Mouse (Mus musculus) E14TG2a.4 (cell line): ENCODE results near the gene Cytip.

Experiments used
- H3K27me3 ChIP-seq: 2 replicates; pipeline ENCODE4 v1.6.1; 2014; ENCODE audit warnings: low read length, control low read depth; ENCODE audit not compliant: insufficient read depth
- H3K36me3 ChIP-seq: 2 replicates; pipeline ENCODE4 v1.6.1; 2014; ENCODE audit warnings: low read length, control low read depth; ENCODE audit not compliant: insufficient read depth
- H3K4me1 ChIP-seq: replicated peaks from 2 replicates; pipeline ENCODE4 v1.6.1; 2014; ENCODE audit warnings: low read depth, low read length, control low read depth
- H3K4me3 ChIP-seq: replicated peaks from 2 replicates; pipeline ENCODE4 v1.5.1; 2014; ENCODE audit warnings: mild to moderate bottlenecking, low read length
- H3K9me3 ChIP-seq: 2 replicates; pipeline ENCODE4 v1.6.1; 2014; ENCODE audit warnings: low read length, control low read depth
- CTCF ChIP-seq: conservative IDR thresholded peaks from 2 replicates; pipeline ENCODE4 v1.5.1; 2014; ENCODE audit warnings: low read length
- NANOG ChIP-seq: IDR thresholded peaks from 2 replicates; pipeline ENCODE4 v1.6.1; 2014; ENCODE audit warnings: borderline replicate concordance, low read length, mixed read lengths
- POU5F1 ChIP-seq: IDR thresholded peaks from 2 replicates; pipeline ENCODE4 v1.6.1; 2014; ENCODE audit warnings: low read length, borderline replicate concordance

Gene Cytip

GRCm38 (mm10) chr2:58107046-58107445, 88.3 kb downstream of the Cytip start:
- no peaks in the 10 kb centered on the region for H3K9me3 ChIP-seq
- H3K4me1 ChIP-seq, result no peaks in the 10 kb centered on the region
- H3K27me3 ChIP-seq, result no peaks in the 10 kb centered on the region
- TF ChIP-seq NANOG, result no peak
- H3K36me3 ChIP-seq, result no peaks in the 10 kb centered on the region
- H3K4me3 ChIP-seq, result no peak overlapping the region

GRCm38 (mm10) chr2:58094818-58095217, 100.5 kb downstream of the Cytip start:
- no peak for TF ChIP-seq CTCF
- no peak for TF ChIP-seq POU5F1
- TF ChIP-seq NANOG, result no peak
- Histone ChIP-seq H3K4me1 (no peaks in the 10 kb centered on the region), H3K9me3 (no peaks in the 10 kb centered on the region), H3K4me3 (no peak overlapping the region), H3K27me3 (no peaks in the 10 kb centered on the region), H3K36me3 (no peaks in the 10 kb centered on the region)

- TF ChIP-seq POU5F1 (no peak), CTCF (no peak), NANOG (no peak)
- Histone ChIP-seq H3K9me3 (no peaks in the 10 kb centered on the region), H3K4me3 (no peak overlapping the region), H3K27me3 (no peaks in the 10 kb centered on the region), H3K4me1 (no peaks in the 10 kb centered on the region), H3K36me3 (no peaks in the 10 kb centered on the region)
Measured at GRCm38 (mm10) chr2:58086420-58086819, 108.9 kb downstream of the Cytip start.

- H3K9me3 ChIP-seq, result no peaks in the 10 kb centered on the region
- H3K4me1 ChIP-seq, result no peaks in the 10 kb centered on the region
- H3K4me3 ChIP-seq, result no peak overlapping the region
- H3K36me3 ChIP-seq, result no peaks in the 10 kb centered on the region
- H3K27me3 ChIP-seq, result no peaks in the 10 kb centered on the region
- no peak for TF ChIP-seq CTCF
Measured at GRCm38 (mm10) chr2:58079849-58080248, 115.5 kb downstream of the Cytip start.
